Mouse (Mus musculus) C2C12 (cell line): ENCODE measurements around the gene Spata16.

Experiments used
- CTCF ChIP-seq: IDR thresholded peaks from one replicate; pipeline ENCODE4 v1.5.1; 2011; ENCODE audit not compliant: control insufficient read depth, insufficient read depth, insufficient read length
- FOSL1 ChIP-seq: IDR thresholded peaks from one replicate; pipeline ENCODE4 v1.8.0; 2011; ENCODE audit warnings: mild to moderate bottlenecking, low read length; ENCODE audit not compliant: poor library complexity, insufficient read depth, severe bottlenecking
- MAX ChIP-seq: IDR thresholded peaks from one replicate; pipeline ENCODE4 v1.6.1; 2011; ENCODE audit warnings: mild to moderate bottlenecking, control low read depth
- MYOD1 ChIP-seq: IDR thresholded peaks from one replicate; pipeline ENCODE4 v1.6.1; 2011; ENCODE audit warnings: low read depth; ENCODE audit not compliant: control insufficient read depth, insufficient read length
- USF1 ChIP-seq: IDR thresholded peaks from one replicate; pipeline ENCODE4 v1.6.1; 2011; ENCODE audit warnings: low read depth, mild to moderate bottlenecking, control low read depth, moderate library complexity

- TF ChIP-seq CTCF (no peak), USF1 (no peak), MYOD1 (no peak), MAX (no peak), FOSL1 (no peak)
These were observed 176.9 kb downstream of the Spata16 start for GRCm38 (mm10) chr3:26814307-26814706.
